Mouse (Mus musculus): ENCODE results near the gene Ahnak2.

Gene Ahnak2

GRCm38 (mm10) chr12:112734881-112735655 lies 67.4 kb downstream of the Ahnak2 start:
- DNase-seq (ENCODE audit: extremely low spot score): no peak

- no peak for DNase-seq (ENCODE audit: extremely low spot score)
Measured at GRCm38 (mm10) chr12:112734108-112734820, 68.2 kb downstream of the Ahnak2 start.

GRCm38 (mm10) chr12:112732591-112732990 lies 69.9 kb downstream of the Ahnak2 start:
- no peak for DNase-seq (ENCODE audit: extremely low spot score)

- DNase-seq (ENCODE audit: extremely low spot score): no peak
Measured at GRCm38 (mm10) chr12:112730808-112731207, 71.6 kb downstream of the Ahnak2 start.

GRCm38 (mm10) chr12:112727801-112728200 lies 74.7 kb downstream of the Ahnak2 start:
- no peak for DNase-seq (ENCODE audit: extremely low spot score)

GRCm38 (mm10) chr12:112724077-112724805 lies 78.2 kb downstream of the Ahnak2 start:
- peak; percentile 77 for DNase-seq (ENCODE audit: extremely low spot score)

- no peak for DNase-seq (ENCODE audit: extremely low spot score)
Measured at GRCm38 (mm10) chr12:112723445-112723844, 79.0 kb downstream of the Ahnak2 start.

- no peak for DNase-seq (ENCODE audit: extremely low spot score)
Measured at GRCm38 (mm10) chr12:112723028-112723330, 79.5 kb downstream of the Ahnak2 start.

- peak; percentile 48 for DNase-seq (ENCODE audit: extremely low spot score)
Measured at GRCm38 (mm10) chr12:112722240-112723027, 80.0 kb downstream of the Ahnak2 start.

All from embryo, embryonic 9.5 days (tissue).